Mouse (Mus musculus): ENCODE measurements at regions not wholly inside any gene's neighbourhood (a gene's known extent, or its start where the extent isn't known, plus 50 kb on each side); places are given as distances from the start of the nearest gene placed in this dataset.

- WGBS = 94% methylated on average over 13 of the region's 13 CpGs
- no peaks in the 10 kb centered on the region for H3K27me3 ChIP-seq (ENCODE audit: control insufficient read depth, insufficient read depth, low read length)
- no peak for DNase-seq (ENCODE audit: low spot score)
- no peak for ATAC-seq (ENCODE audit: low FRiP score)
- no peak overlapping the region for H3K4me3 ChIP-seq (ENCODE audit: low read depth, low read length)
- no peaks in the 10 kb centered on the region for H3K36me3 ChIP-seq (ENCODE audit: control insufficient read depth, insufficient read depth, low read length)
- no peak overlapping the region for H3K4me2 ChIP-seq (replicated peaks; ENCODE audit: low read depth, low read length)
- no peaks in the 10 kb centered on the region for H3K9me3 ChIP-seq (ENCODE audit: control insufficient read depth, low read length)
- H3K4me1 ChIP-seq (replicated peaks; ENCODE audit: control insufficient read depth, insufficient read depth, low read length) = no peaks in the 10 kb centered on the region
- H3K9ac ChIP-seq (ENCODE audit: low read depth, low read length) = no peak overlapping the region
- no peak overlapping the region for H3K27ac ChIP-seq (ENCODE audit: low read depth, low read length)
Measured at GRCm38 (mm10) chr1:137584104-137584675, 591.3 kb downstream of the Ptprc start.

- DNase-seq (ENCODE audit: low spot score) (no peak), ATAC-seq (ENCODE audit: low FRiP score) (no peak)
- WGBS = 71% methylated on average over 1 of the region's 1 CpGs
- H3K4me1 ChIP-seq (replicated peaks; ENCODE audit: control insufficient read depth, insufficient read depth, low read length) = no peaks in the 10 kb centered on the region
- H3K4me2 ChIP-seq (replicated peaks; ENCODE audit: low read depth, low read length) = no peak overlapping the region
- no peaks in the 10 kb centered on the region for H3K9me3 ChIP-seq (ENCODE audit: control insufficient read depth, low read length)
- H3K27me3 ChIP-seq (ENCODE audit: control insufficient read depth, insufficient read depth, low read length) = no peaks in the 10 kb centered on the region
- no peak overlapping the region for H3K4me3 ChIP-seq (ENCODE audit: low read depth, low read length)
- H3K36me3 ChIP-seq (ENCODE audit: control insufficient read depth, insufficient read depth, low read length) = no peaks in the 10 kb centered on the region
- no peak overlapping the region for H3K27ac ChIP-seq (ENCODE audit: low read depth, low read length)
- no peak overlapping the region for H3K9ac ChIP-seq (ENCODE audit: low read depth, low read length)
Measured at GRCm38 (mm10) chr1:137577639-137578038, 597.9 kb downstream of the Ptprc start.

- Histone ChIP-seq H3K4me3 (ENCODE audit: low read depth, low read length) (no peak overlapping the region), H3K9me3 (ENCODE audit: control insufficient read depth, low read length) (no peaks in the 10 kb centered on the region), H3K4me1 (replicated peaks; ENCODE audit: control insufficient read depth, insufficient read depth, low read length) (no peaks in the 10 kb centered on the region), H3K27me3 (ENCODE audit: control insufficient read depth, insufficient read depth, low read length) (no peaks in the 10 kb centered on the region), H3K27ac (ENCODE audit: low read depth, low read length) (no peak overlapping the region), H3K9ac (ENCODE audit: low read depth, low read length) (no peak overlapping the region), H3K4me2 (replicated peaks; ENCODE audit: low read depth, low read length) (no peak overlapping the region), H3K36me3 (ENCODE audit: control insufficient read depth, insufficient read depth, low read length) (no peaks in the 10 kb centered on the region)
- DNase-seq (ENCODE audit: low spot score) (no peak), ATAC-seq (ENCODE audit: low FRiP score) (no peak)
- WGBS = 84% methylated on average over 9 of the region's 9 CpGs
Measured at GRCm38 (mm10) chr1:137576174-137576573, 599.3 kb downstream of the Ptprc start.

- no peaks in the 10 kb centered on the region for H3K4me1 ChIP-seq (replicated peaks; ENCODE audit: control insufficient read depth, insufficient read depth, low read length)
- H3K4me2 ChIP-seq (replicated peaks; ENCODE audit: low read depth, low read length) = no peak overlapping the region
- no peaks in the 10 kb centered on the region for H3K9me3 ChIP-seq (ENCODE audit: control insufficient read depth, low read length)
- ATAC-seq (ENCODE audit: low FRiP score) = no peak
- no peak overlapping the region for H3K9ac ChIP-seq (ENCODE audit: low read depth, low read length)
- H3K36me3 ChIP-seq (ENCODE audit: control insufficient read depth, insufficient read depth, low read length) = no peaks in the 10 kb centered on the region
- H3K27ac ChIP-seq (ENCODE audit: low read depth, low read length) = no peak overlapping the region
- H3K27me3 ChIP-seq (ENCODE audit: control insufficient read depth, insufficient read depth, low read length) = no peaks in the 10 kb centered on the region
- DNase-seq (ENCODE audit: low spot score) = no peak
- no peak overlapping the region for H3K4me3 ChIP-seq (ENCODE audit: low read depth, low read length)
Measured at GRCm38 (mm10) chr1:137575380-137575779, 600.1 kb downstream of the Ptprc start.

GRCm38 (mm10) chr1:137571905-137572865, 603.3 kb downstream of the Ptprc start:
- H3K36me3 ChIP-seq (ENCODE audit: control insufficient read depth, insufficient read depth, low read length) = no peaks in the 10 kb centered on the region
- no peak overlapping the region for H3K9ac ChIP-seq (ENCODE audit: low read depth, low read length)
- 85% methylated on average over 6 of the region's 6 CpGs for WGBS
- H3K27me3 ChIP-seq (ENCODE audit: control insufficient read depth, insufficient read depth, low read length) = no peaks in the 10 kb centered on the region
- no peaks in the 10 kb centered on the region for H3K9me3 ChIP-seq (ENCODE audit: control insufficient read depth, low read length)
- ATAC-seq (ENCODE audit: low FRiP score) = no peak
- DNase-seq (ENCODE audit: low spot score) = no peak
- H3K27ac ChIP-seq (ENCODE audit: low read depth, low read length) = no peak overlapping the region
- H3K4me1 ChIP-seq (replicated peaks; ENCODE audit: control insufficient read depth, insufficient read depth, low read length) = no peaks in the 10 kb centered on the region
- H3K4me3 ChIP-seq (ENCODE audit: low read depth, low read length) = no peak overlapping the region
- H3K4me2 ChIP-seq (replicated peaks; ENCODE audit: low read depth, low read length) = no peak overlapping the region

- ATAC-seq (ENCODE audit: low FRiP score) = no peak
- Histone ChIP-seq H3K4me3 (ENCODE audit: low read depth, low read length) (no peak overlapping the region), H3K9me3 (ENCODE audit: control insufficient read depth, low read length) (no peaks in the 10 kb centered on the region), H3K4me2 (replicated peaks; ENCODE audit: low read depth, low read length) (no peak overlapping the region), H3K9ac (ENCODE audit: low read depth, low read length) (no peak overlapping the region), H3K36me3 (ENCODE audit: control insufficient read depth, insufficient read depth, low read length) (no peaks in the 10 kb centered on the region), H3K27ac (ENCODE audit: low read depth, low read length) (no peak overlapping the region), H3K27me3 (ENCODE audit: control insufficient read depth, insufficient read depth, low read length) (no peaks in the 10 kb centered on the region), H3K4me1 (replicated peaks; ENCODE audit: control insufficient read depth, insufficient read depth, low read length) (no peaks in the 10 kb centered on the region)
- no peak for DNase-seq (ENCODE audit: low spot score)
- WGBS = 73% methylated on average over 4 of the region's 4 CpGs
Measured at GRCm38 (mm10) chr1:137571190-137571904, 604.2 kb downstream of the Ptprc start.

- H3K4me1 ChIP-seq (replicated peaks; ENCODE audit: control insufficient read depth, insufficient read depth, low read length) = no peaks in the 10 kb centered on the region
- 88% methylated on average over 1 of the region's 1 CpGs for WGBS
- no peak for ATAC-seq (ENCODE audit: low FRiP score)
- H3K9me3 ChIP-seq (ENCODE audit: control insufficient read depth, low read length) = no peaks in the 10 kb centered on the region
- no peaks in the 10 kb centered on the region for H3K36me3 ChIP-seq (ENCODE audit: control insufficient read depth, insufficient read depth, low read length)
- H3K9ac ChIP-seq (ENCODE audit: low read depth, low read length) = no peak overlapping the region
- H3K4me3 ChIP-seq (ENCODE audit: low read depth, low read length) = no peak overlapping the region
- H3K4me2 ChIP-seq (replicated peaks; ENCODE audit: low read depth, low read length) = no peak overlapping the region
- DNase-seq (ENCODE audit: low spot score) = no peak
- H3K27ac ChIP-seq (ENCODE audit: low read depth, low read length) = no peak overlapping the region
- H3K27me3 ChIP-seq (ENCODE audit: control insufficient read depth, insufficient read depth, low read length) = no peaks in the 10 kb centered on the region
Measured at GRCm38 (mm10) chr1:137567526-137567925, 607.3 kb upstream of the Nr5a2 start.

- H3K4me3 ChIP-seq (ENCODE audit: low read depth, low read length) = no peak overlapping the region
- no peaks in the 10 kb centered on the region for H3K27me3 ChIP-seq (ENCODE audit: control insufficient read depth, insufficient read depth, low read length)
- H3K9ac ChIP-seq (ENCODE audit: low read depth, low read length) = no peak overlapping the region
- H3K9me3 ChIP-seq (ENCODE audit: control insufficient read depth, low read length) = no peaks in the 10 kb centered on the region
- ATAC-seq (ENCODE audit: low FRiP score) (no peak), DNase-seq (ENCODE audit: low spot score) (no peak)
- H3K4me2 ChIP-seq (replicated peaks; ENCODE audit: low read depth, low read length) = no peak overlapping the region
- H3K27ac ChIP-seq (ENCODE audit: low read depth, low read length) = no peak overlapping the region
- no peaks in the 10 kb centered on the region for H3K4me1 ChIP-seq (replicated peaks; ENCODE audit: control insufficient read depth, insufficient read depth, low read length)
- 94% methylated on average over 4 of the region's 4 CpGs for WGBS
- H3K36me3 ChIP-seq (ENCODE audit: control insufficient read depth, insufficient read depth, low read length) = no peaks in the 10 kb centered on the region
Measured at GRCm38 (mm10) chr1:137565573-137566048, 605.4 kb upstream of the Nr5a2 start.

All from hindbrain, embryonic 11.5 days (tissue).